Mouse (Mus musculus) left cerebral cortex, adult 18-20 months (tissue): ENCODE measurements around the gene Hoxb8. TPM values are rescaled to one million over a fixed set of nuclear protein-coding genes. Genes with fewer than 3 reads are reported as not detected.
A peak's percentile ranks its signal among the peaks of the same experiment; 100 is the strongest.

ENCODE experiments used
- DNase-seq, 2 experiments: peaks; one replicate each; pipeline ENCODE4 v3.0.0; 2021 to 2022; ENCODE audit warnings: low spot score in 2 of 2, mixed read lengths in 1 of 2
- long read RNA-seq, 2 experiments: library from polyadenylated mRNA; stranded (forward); transcript quantifications; one replicate each; pipeline ENCODE4 v2.0.0; 2021
- total RNA-seq, 2 experiments: library from RNA; stranded (reverse); gene quantifications; 2 replicates each; pipeline ENCODE4 v1.2.3; 2021

Hoxb8 gene
- not detected for total RNA-seq
- long read RNA-seq, experiment 1: 0 reads
- long read RNA-seq, experiment 2: 0 reads

DNA sequence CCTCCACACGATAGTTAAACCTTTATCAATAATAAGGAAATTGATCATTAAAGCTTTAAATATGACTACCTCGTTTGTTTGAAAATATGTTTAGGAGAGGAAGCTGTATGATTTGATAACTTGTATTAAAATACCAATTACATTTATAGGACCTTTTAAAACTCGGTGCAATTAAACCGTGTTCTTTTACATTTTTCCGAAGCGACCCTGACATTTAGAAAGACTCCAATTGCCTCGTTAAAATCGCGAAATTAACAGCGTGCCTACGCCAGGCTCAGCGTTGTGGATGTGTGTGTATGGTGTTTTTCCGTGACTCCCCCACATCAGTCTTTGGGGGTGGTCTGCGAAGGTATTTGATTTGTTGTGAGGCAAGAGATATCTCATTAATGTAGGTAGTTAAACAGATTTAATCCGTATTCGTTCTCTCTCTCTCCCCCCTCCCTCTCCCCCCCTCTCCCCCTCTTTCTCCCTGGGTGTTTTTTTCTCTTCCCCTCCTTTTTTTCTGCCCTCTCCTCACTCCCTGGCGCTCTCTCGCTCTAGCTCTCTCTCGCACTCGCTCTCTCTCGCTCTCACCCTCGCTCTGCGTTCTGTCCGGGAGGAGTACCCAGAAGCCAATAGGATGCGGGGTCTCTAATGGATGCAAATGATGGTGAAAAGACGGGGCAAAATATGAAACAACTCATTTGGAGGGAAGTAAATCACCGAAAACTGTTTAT, at the start of gene Hoxb8:
Gene Hoxb8 (plus strand): TSS at position 51 of the 716 bp plus-strand sequence.
- DNase-seq: no peak

DNA sequence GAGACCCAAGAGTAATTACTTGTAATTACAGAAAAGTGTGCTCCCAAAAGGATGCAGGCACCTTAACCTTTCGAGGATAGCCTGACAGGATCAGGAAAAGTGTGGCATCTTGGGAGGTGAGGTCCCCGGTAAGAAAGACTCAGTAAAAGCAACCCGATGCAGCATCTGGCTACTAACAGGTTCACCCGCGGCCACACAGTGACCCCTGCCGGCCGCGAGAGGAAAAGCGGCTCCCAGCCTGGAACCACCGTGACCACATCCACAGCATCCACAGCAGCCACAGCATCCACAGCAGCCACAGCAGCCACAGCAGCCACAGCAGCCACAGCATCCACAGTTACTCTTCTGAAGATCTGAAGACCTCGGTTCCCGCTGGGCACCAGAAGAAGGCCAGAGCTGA, 46.8 kb upstream of the Hoxb8 start:
- peak; percentile 34 to 48 for DNase-seq

DNA sequence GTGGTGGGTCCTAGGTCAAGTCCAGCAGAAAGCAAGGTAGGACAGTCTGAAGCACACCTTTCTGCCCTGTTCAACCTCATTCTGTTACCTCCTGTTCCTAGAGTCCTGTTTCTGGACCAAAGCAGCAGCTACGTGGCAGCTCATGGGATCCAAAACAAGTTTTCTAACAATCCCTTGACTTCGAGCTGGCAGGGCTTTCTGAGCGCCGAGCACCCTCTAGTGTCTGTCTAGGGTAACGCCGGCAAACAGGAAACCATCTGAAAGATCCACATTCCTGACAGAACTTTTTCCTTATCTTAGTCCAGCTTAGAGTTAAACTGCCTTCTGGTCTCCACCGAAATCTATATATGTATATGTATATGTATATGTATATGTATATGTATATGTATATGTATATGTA, 41.5 kb upstream of the Hoxb8 start:
- DNase-seq: peak; percentile 36 to 53

DNA sequence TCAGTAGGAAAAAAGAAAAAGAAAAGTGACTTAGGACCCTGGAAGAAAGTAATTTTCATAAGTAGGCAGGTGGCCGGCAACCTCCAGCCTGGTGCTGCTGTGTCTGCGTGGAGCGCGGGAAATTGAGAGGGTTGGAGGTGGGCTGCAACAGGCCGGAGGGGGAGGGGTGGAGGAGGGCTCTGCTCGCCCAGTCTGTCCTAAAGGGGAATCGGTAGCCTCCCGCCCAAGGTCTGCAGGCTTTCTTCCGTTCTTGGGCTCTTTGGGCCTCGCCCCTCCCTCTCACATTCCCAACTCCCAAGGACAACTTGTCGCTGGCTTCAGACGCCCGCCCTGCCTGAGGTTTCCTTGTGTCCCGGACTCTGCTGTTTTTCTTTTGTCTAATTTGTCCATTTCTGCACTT, 30.8 kb upstream of the Hoxb8 start:
- no peak for DNase-seq

DNA sequence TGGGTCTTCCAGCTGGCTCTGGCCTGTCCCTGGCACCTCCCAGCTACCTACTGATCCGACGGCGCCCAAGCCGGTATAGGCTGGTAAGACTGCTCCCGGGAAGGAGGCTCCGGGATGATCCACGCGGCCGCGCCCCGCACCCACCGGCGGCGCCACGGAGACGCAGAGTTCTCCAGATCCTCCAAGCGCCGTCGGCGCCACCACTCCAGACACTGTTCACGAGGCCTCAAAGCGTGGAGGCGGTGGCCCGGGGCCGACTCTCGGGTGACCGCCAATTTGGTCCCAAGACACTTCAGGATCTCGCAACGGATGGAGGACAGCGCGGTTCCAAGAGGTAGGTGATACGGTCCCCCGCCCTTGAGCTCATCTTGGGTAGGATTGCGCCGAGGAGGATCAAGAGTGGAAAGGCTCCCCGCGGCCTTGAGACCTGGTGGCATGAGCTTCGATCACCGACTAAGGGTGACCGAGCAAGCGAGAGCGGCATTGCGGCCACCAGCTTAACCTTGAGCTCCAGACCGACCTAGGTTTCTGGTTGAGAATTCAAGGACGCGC, 30.1 kb upstream of the Hoxb8 start:
- no peak for DNase-seq

DNA sequence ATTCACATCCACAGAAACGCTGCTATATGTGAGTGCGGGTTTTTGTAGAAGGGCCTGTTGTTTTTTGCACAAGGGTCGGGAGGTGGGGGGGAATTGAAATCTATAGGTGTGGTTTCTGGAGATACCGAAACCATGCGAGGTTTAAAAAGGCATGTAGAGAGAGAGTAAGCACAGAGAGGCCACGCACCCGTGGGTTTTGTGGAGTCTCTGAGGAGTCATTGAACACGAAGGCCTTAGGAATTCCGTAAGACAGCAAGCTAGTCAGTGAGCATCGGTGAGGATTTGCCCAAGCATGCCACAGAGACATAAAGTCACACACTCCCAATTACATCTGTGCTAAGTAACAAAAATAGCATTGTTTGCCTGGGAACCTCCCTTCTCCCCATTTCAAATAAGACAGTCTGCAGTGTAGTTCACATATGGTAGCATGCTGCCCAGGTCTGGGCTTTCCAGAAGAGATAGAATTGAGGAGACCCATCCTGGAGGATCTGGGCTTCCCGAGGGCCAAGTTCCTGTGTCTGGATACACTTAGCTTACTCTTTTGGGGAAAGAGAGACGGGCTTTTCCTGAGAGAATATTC, 29.1 kb upstream of the Hoxb8 start:
- DNase-seq: no peak

DNA sequence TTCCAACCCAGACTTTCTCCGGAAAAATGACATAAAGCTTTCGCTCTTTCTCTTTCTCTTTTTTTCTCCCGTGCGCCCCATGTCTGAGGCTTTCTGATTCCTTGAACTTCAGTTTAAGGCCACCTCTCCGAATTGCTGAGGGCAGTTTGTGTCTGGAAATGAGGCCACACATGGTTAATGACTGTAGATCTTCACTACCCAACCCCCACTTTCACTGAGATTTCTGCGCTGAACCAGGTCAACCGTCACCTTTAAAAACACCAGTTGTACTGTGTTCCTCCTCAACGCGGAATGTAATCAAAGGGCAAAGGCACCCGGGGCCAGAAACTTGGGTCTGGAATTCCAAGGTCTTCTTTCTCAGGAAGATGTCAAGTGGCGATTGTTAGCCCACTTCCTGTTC, 27.5 kb upstream of the Hoxb8 start:
- no peak for DNase-seq

DNA sequence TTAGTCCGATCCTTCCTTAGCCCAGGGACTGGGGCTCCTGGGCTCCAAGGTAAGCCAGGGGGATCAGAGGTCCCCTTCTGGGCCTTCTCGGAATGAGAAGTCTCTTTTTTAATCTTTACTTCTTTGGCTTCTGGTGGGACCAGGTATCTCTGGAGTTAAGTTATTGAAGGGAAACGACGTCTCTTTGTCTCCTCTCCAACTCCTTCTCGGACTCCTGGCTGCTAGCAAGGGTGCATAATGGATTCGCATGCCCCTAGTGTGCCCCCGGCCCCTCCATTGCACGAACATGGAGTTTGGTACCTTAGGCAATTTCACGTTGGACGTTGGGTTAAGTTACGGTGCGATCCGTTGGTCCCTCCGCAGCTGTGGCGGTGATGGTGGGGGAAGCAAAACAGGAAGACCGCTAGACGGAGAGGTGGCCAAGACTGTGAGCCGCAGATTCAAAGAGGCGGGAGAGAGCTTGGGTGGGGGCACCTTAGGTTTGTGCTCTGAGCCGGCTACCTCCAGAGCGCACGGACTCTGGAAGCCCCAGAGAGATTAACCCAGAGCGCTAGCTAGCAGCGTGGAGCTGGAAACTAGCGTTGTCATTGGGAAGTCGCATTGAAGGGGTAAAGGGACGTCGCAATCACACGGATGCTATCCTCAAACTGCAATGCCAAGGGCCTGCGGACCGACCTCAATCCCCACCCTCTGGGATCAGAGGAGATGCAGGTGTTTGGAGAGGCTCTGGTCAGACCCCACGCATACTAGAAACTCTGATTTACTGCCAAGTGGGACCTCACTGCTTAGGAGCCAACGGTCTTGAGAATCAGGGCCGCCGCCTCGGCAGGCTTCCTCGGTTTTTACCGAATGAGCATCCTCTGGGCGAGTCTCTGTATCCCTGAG, 26.4 kb upstream of the Hoxb8 start:
- no peak for DNase-seq

DNA sequence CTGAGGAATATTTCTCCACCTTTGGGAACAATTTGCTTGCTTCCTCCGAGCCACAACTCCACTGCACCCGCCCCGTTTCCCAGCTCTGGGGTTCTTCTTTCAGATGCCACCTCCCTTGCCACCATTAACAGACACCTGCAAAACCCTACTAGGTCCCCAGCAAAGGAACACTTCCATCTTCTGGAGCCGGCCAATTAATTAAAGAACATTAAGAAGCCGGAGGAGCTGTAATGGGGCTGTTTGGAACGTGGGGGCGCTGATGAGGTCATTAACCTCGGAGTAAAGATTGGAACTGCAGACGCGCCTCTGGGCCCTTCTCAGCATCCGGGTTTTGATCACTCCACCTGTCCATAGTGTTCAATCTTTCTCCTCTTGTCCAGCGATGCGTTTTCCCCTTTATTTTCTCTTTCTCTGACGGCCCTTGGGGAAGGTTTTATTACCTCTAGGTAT, 25.7 kb upstream of the Hoxb8 start:
- DNase-seq: no peak

DNA sequence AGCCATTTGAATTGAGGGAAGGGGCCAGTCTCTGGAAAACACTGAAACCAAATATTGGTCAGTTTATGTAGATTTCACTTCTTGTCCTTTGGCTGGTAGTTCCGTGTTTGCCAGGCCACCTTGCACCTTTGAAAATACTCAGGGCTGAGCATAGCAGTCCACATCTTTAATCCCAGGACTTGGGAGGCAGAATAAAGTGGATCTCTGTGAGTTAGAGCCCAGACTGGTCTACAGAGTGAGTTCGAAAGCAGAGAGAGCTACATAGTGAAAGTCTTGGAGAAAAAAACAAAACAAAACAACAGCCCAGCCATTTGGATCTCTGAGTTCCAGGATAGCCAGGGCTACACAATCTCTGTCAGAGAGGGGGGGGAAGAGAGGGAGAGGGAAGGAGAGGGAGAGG, 24.6 kb upstream of the Hoxb8 start:
- DNase-seq: no peak

DNA sequence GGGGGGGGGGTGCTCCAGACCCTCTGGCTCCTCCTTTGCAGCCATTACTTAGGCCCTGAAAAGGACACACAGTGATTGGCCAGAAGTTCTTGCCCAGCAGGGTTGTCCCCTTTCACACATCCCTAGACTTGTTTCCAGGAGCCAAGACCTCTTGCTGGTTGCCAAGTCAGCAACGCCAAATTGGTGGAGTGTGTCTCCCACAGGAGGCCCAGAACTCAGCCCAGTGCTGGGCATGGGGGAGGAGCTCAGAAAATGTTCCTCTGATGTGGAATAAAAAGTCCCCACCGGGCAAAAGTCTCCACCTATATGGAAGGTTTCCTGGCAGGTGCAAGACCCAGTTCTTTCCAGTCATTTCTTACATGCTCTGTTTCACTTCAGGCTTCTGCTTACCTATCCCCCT, 22.7 kb upstream of the Hoxb8 start:
- no peak for DNase-seq

DNA sequence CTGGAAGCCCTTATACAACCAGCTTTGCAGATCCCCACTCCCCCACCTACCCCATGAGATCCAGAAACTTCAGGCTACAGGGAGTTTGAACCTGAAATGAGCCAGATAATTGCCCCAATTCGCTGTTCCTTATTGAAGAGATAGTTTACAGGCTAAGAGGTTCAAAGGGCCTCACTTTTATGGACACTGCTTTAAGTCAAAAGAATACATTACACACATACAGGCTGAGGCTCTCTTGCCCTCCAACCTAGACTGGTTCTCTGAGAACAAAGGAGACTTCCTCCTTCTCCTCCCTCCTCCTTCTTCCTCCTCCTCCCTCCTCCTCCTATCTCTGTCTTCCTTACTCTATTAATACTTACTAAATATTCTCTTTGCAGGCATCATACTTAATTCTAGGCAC, 22.2 kb upstream of the Hoxb8 start:
- DNase-seq: no peak

DNA sequence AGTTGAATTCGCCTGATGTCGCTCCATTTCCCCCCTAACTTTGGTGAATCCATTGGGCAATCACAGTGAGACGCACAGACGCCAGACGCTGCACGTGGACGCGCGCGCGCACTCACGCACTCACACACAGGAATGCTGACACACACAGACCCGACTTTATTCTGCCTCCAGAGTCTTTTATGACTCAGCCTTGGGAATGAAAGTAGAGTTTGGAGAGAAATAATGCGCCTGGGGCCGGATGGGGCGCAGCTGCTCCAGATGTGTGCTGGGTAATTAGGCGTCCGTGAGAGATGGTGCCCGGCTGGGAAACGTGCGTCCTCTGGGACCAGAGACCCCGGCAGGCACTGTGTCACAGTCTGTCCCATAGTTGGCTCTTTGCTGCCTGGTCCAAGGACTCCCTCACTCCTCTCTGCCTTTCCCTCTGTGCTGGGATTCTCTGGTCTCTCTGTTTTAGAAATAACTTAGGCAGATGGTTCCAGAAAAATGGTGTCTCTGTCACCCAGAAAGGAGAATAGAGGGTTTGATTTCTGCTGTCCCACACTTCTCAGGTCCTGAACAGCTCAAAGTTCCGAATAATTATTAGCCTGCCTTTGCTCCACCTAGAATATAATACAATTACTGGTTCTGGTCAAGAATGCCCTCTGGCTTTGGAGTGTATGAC, 21.3 kb upstream of the Hoxb8 start:
- DNase-seq: no peak

DNA sequence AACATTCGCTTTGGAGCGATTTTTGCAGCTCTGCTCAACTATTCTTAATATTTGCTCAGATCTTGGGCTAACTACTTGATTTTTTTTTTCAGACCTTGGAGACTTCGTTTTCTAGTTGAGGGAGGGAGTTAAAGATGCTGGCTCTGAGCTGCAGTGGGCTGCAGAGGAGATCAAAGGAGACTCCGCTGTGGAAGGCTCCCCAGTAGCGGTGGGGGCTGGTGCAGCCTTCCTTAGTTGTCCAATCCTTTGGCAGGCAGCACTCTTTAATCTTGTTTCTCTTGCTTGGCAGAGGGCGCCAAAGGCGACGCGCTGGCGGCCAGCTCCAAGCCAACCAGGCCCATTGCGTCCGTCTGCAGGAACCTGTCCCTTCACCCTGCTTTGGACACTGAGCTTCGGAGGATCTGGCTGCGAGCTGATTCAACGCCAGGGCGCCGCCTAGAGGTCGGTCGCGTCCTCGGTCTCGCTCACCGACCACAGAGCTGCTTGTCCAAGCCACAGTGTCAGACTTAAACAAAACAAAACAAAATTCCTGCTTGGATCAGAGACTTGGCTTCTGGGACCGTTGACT, 20.3 kb upstream of the Hoxb8 start:
- peak in 1 of 2 experiments; percentile 28 for DNase-seq

DNA sequence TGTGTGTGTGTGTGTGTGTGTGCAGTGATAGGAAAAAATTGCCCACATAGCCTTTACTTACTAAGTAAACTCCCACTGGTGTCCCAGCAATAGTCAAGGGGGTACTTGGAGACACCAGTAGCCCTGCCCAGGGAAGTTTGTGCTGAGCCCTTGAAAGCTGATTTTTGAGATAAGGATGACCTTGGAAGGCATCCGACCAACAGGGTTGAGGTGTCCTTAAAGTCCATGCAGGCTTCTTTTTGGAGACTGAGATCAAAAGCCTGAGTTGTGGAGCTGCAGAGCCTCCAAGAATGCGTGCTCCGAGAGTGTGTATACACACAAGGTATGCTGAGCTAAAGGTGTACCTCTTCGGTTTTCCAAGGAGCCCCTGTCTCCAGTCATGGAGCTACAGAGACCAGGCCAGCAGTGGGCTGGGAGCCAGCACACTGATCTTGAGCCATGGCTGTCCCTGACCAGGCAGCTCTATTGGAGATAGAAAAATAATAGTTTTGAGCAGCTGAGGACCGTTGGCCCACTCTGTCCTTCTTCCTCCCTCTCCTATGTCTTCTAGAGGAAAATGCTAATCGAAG, 19.4 kb upstream of the Hoxb8 start:
- DNase-seq: no peak

DNA sequence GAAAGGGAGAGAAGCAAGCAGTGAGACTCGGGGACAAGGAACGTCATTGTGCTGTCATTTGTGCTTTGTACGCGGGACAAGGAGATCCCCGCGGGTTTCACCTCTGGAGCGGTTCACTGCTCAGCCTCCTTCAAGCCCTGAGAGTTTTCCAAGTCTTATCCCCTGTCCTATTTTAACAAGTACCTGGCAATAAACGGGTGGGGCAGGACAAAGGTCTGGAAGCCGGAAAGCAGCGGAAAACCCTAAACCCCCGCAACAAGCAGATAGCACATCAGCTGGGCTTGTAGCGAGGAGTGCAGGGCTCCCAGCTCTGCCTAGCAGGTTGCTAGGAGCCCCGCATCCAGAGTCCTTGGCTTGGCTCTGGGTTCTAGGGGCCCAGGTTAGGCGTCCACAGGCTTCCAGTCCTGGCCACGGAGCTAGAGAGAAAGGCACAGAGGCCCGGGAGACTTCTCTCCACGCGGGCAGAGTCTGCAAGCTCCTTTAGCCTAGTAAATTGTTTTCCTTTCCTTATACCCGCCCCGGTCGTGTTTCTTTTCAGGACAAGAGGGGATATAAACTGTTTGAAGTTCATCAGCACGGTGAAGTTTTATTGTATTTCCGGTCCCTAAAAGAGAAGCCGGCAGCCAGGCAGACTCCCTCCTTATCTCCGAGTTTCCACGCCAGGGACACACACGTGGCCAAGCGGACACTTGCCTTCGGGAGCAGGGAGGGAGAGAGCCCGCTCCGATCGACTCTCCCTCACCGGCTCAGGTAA, 17.9 kb upstream of the Hoxb8 start:
- DNase-seq: no peak

DNA sequence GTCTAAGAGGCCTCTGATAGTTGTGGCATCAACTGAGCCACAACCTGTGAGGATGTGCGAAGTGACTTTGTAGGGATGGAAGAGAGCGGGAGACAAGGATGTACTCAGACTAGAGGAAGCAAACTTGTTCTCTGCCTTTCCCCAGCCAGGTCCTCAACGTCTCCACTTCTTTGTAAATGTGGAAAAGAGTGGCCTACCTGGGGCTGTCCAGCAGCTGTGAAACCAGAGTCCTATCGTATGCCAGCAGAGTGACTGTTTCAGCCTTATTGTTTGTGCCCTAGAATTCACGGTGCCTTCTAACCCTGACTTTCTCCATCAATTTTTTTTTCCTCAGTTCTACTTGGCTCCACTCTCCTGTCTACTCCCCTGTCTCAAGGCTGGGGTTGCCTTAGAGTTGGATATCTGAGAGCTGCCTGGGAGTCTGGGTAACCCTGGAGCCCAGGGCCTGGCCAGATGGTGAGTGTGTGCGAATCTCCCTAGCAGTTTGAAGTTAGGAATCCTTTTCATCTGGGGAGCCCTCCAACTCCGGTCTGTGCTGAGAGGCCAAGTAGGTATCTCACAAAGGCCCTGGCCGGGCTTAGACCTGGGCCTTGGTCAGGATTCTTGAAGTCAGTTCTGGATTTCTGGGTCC, 17.2 kb upstream of the Hoxb8 start:
- no peak for DNase-seq

DNA sequence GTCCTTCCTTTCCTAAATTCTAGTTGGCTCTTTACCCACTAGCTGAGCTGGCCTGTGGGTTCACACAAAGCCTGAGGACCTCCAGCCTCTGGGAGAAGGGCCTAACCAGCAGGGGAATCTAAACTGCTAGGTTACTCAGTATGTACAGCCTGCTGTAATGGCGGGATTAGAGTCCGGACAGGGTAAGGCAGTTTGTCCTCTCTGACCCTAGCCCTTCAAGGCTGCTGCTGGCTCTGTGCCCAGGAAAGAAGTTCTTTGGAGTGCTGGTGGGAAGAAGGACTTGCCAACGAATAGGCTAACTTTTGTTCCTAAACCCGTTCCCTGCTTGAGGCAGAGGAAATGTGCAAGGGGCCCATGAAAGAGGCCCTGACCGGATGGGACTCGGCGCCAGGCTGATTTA, 15.8 kb upstream of the Hoxb8 start:
- DNase-seq: no peak
